Mouse (Mus musculus) CH12.LX (cell line): Measurements from ENCODE around the gene Ccl17. TPM values are rescaled to one million over a fixed set of nuclear protein-coding genes. Genes with fewer than 3 reads are reported as not detected.

Experiments used
- DNase-seq: peaks from one replicate; pipeline ENCODE4 v3.0.0-alpha.2; 2013; ENCODE audit errors: extremely low read depth
- H3K27ac ChIP-seq: 2 replicates; pipeline ENCODE4 v1.5.1; 2012; ENCODE audit warnings: low read depth, mild to moderate bottlenecking, control low read depth, moderate library complexity; ENCODE audit not compliant: insufficient read depth
- H3K27me3 ChIP-seq: replicated peaks from 2 replicates; pipeline ENCODE3; 2012; ENCODE audit warnings: inconsistent platforms
- H3K36me3 ChIP-seq, 2 experiments: replicated peaks in 1 of 2; 2 replicates each; pipeline versions ENCODE3 to v1.6.1; 2012; ENCODE audit warnings: inconsistent platforms in 1 of 2, low read length in 1 of 2, mild to moderate bottlenecking in 1 of 2, mixed read lengths in 1 of 2, moderate library complexity in 1 of 2; ENCODE audit not compliant: control insufficient read depth in 1 of 2, insufficient read depth in 1 of 2
- H3K4me1 ChIP-seq, 2 experiments: 2 replicates each; pipeline ENCODE4 v1.6.1; 2012; ENCODE audit warnings: inconsistent platforms in 1 of 2, moderate library complexity in 1 of 2; ENCODE audit not compliant: insufficient read depth in 2 of 2, control insufficient read depth in 1 of 2
- H3K4me2 ChIP-seq: 2 replicates; pipeline ENCODE4 v1.6.1; 2012; ENCODE audit warnings: low read depth, mild to moderate bottlenecking, control low read depth; ENCODE audit not compliant: poor library complexity, insufficient read depth, severe bottlenecking
- H3K4me3 ChIP-seq, 3 experiments: fragments of 150-350 bp in 1 of 3; sonication (generic) in 1 of 3; replicated peaks in 1 of 3; 2 replicates each; pipeline versions ENCODE3 to v1.5.1; 2011 to 2012; ENCODE audit warnings: low read depth in 2 of 3, low read length in 2 of 3, mild to moderate bottlenecking in 2 of 3, moderate library complexity in 2 of 3, control low read depth in 1 of 3, improper control_type of control experiment in 1 of 3, inconsistent platforms in 1 of 3, mixed read lengths in 1 of 3; ENCODE audit not compliant: poor library complexity in 1 of 3
- H3K79me2 ChIP-seq: replicated peaks from 2 replicates; pipeline ENCODE4 v1.6.1; 2012; ENCODE audit warnings: mild to moderate bottlenecking, moderate library complexity; ENCODE audit not compliant: control insufficient read depth, poor library complexity, insufficient read depth, severe bottlenecking; ENCODE audit errors: extremely low read depth
- H3K9ac ChIP-seq: 2 replicates; pipeline ENCODE4 v1.6.1; 2012; ENCODE audit warnings: low read depth, mild to moderate bottlenecking, control low read depth, moderate library complexity; ENCODE audit not compliant: insufficient read depth
- H3K9me3 ChIP-seq: replicated peaks from 2 replicates; pipeline ENCODE3; 2012; ENCODE audit warnings: low read length, inconsistent platforms, mixed read lengths
- BHLHE40 ChIP-seq: IDR thresholded peaks from 2 replicates; pipeline ENCODE4 v1.6.1; 2011; ENCODE audit warnings: mild to moderate bottlenecking, low read depth, low read length, improper control_type of control experiment
- CHD1 ChIP-seq: IDR thresholded peaks from 2 replicates; pipeline ENCODE4 v1.6.1; 2012; ENCODE audit warnings: low read depth, low read length, improper control_type of control experiment, inconsistent platforms
- CHD2 ChIP-seq: IDR thresholded peaks from 2 replicates; pipeline ENCODE4 v1.6.1; 2011; ENCODE audit warnings: low read length, improper control_type of control experiment
- CTCF ChIP-seq, 2 experiments: IDR thresholded peaks in 1 of 2; conservative IDR thresholded peaks in 1 of 2; 2 replicates each; pipeline ENCODE4 v1.5.1; 2011 to 2012; ENCODE audit warnings: low read depth in 2 of 2, low read length in 2 of 2, improper control_type of control experiment in 1 of 2, inconsistent platforms in 1 of 2, mild to moderate bottlenecking in 1 of 2, moderate library complexity in 1 of 2
- E2F4 ChIP-seq: IDR thresholded peaks from 2 replicates; pipeline ENCODE4 v1.6.1; 2011; ENCODE audit warnings: low read depth, low read length, improper control_type of control experiment; ENCODE audit not compliant: insufficient replicate concordance
- ELF1 ChIP-seq: IDR thresholded peaks from 2 replicates; pipeline ENCODE4 v1.6.1; 2014; ENCODE audit warnings: low read depth, mild to moderate bottlenecking, inconsistent platforms, low read length, improper control_type of control experiment
- EP300 ChIP-seq: IDR thresholded peaks from 2 replicates; pipeline ENCODE4 v1.6.1; 2011; ENCODE audit warnings: low read length, improper control_type of control experiment
- ETS1 ChIP-seq: conservative IDR thresholded peaks from 2 replicates; pipeline ENCODE4 v1.6.1; 2012; ENCODE audit warnings: low read depth, mild to moderate bottlenecking, inconsistent platforms, low read length, improper control_type of control experiment, moderate library complexity
- GABPA ChIP-seq: IDR thresholded peaks from 2 replicates; pipeline ENCODE4 v1.6.1; 2012; ENCODE audit warnings: low read depth, low read length, improper control_type of control experiment, inconsistent platforms; ENCODE audit not compliant: insufficient replicate concordance
- HCFC1 ChIP-seq: IDR thresholded peaks from 2 replicates; pipeline ENCODE4 v1.6.1; 2012; ENCODE audit warnings: low read depth, mild to moderate bottlenecking, inconsistent platforms, low read length, improper control_type of control experiment
- IRF4 ChIP-seq: IDR thresholded peaks from 2 replicates; pipeline ENCODE4 v1.6.1; 2014; ENCODE audit warnings: low read depth, mild to moderate bottlenecking, inconsistent platforms, low read length, improper control_type of control experiment
- JUN ChIP-seq: IDR thresholded peaks from 2 replicates; pipeline ENCODE4 v1.6.1; 2011; ENCODE audit warnings: low read depth, mild to moderate bottlenecking, low read length, improper control_type of control experiment, moderate library complexity; ENCODE audit not compliant: insufficient read depth
- JUND ChIP-seq: conservative IDR thresholded peaks from 2 replicates; pipeline ENCODE4 v1.6.1; 2011; ENCODE audit warnings: low read depth, low read length, improper control_type of control experiment
- KAT2A ChIP-seq: IDR thresholded peaks from 2 replicates; pipeline ENCODE4 v1.6.1; 2012; ENCODE audit warnings: low read length, improper control_type of control experiment, inconsistent platforms; ENCODE audit not compliant: insufficient replicate concordance
- MAFK ChIP-seq: IDR thresholded peaks from 2 replicates; pipeline ENCODE4 v1.6.1; 2011; ENCODE audit warnings: low read length, improper control_type of control experiment; ENCODE audit not compliant: insufficient replicate concordance
- MAX ChIP-seq: IDR thresholded peaks from 2 replicates; pipeline ENCODE4 v1.6.1; 2011; ENCODE audit warnings: low read length, improper control_type of control experiment
- MAZ ChIP-seq: IDR thresholded peaks from 2 replicates; pipeline ENCODE4 v1.6.1; 2012; ENCODE audit warnings: low read depth, mild to moderate bottlenecking, inconsistent platforms, low read length, improper control_type of control experiment, moderate library complexity
- MEF2A ChIP-seq: IDR thresholded peaks from 2 replicates; pipeline ENCODE4 v1.6.1; 2014; ENCODE audit warnings: low read depth, mild to moderate bottlenecking, inconsistent platforms, low read length, improper control_type of control experiment, borderline replicate concordance
- MXI1 ChIP-seq: IDR thresholded peaks from 2 replicates; pipeline ENCODE4 v1.6.1; 2011; ENCODE audit warnings: mild to moderate bottlenecking, low read depth, low read length, improper control_type of control experiment
- MYC ChIP-seq: IDR thresholded peaks from 2 replicates; pipeline ENCODE4 v1.6.1; 2011; ENCODE audit warnings: low read depth, mild to moderate bottlenecking, improper control_type of control experiment, low read length
- NELFE ChIP-seq: IDR thresholded peaks from 2 replicates; pipeline ENCODE4 v1.6.1; 2011; ENCODE audit warnings: low read depth, low read length, improper control_type of control experiment
- NRF1 ChIP-seq: IDR thresholded peaks from 2 replicates; pipeline ENCODE4 v1.6.1; 2014; ENCODE audit warnings: low read depth, mild to moderate bottlenecking, inconsistent platforms, low read length, improper control_type of control experiment, moderate library complexity
- PAX5 ChIP-seq: IDR thresholded peaks from 2 replicates; pipeline ENCODE4 v1.6.1; 2012; ENCODE audit warnings: low read length, inconsistent platforms, mixed read lengths
- POLR2A ChIP-seq: IDR thresholded peaks from 2 replicates; pipeline ENCODE4 v1.6.1; 2011; ENCODE audit warnings: low read depth, mild to moderate bottlenecking, improper control_type of control experiment, low read length
- POLR2AphosphoS2 ChIP-seq: IDR thresholded peaks from 2 replicates; pipeline ENCODE4 v1.6.1; 2011; ENCODE audit warnings: low read depth, low read length, improper control_type of control experiment
- RAD21 ChIP-seq: IDR thresholded peaks from 2 replicates; pipeline ENCODE4 v1.6.1; 2011; ENCODE audit warnings: low read depth, mild to moderate bottlenecking, low read length, improper control_type of control experiment, moderate library complexity
- RCOR1 ChIP-seq: conservative IDR thresholded peaks from 2 replicates; pipeline ENCODE4 v1.6.1; 2012; ENCODE audit warnings: low read depth, mild to moderate bottlenecking, inconsistent platforms, low read length, improper control_type of control experiment
- SIN3A ChIP-seq: IDR thresholded peaks from 2 replicates; pipeline ENCODE4 v1.6.1; 2012; ENCODE audit warnings: low read length, improper control_type of control experiment, inconsistent platforms
- SMC3 ChIP-seq: IDR thresholded peaks from 2 replicates; pipeline ENCODE4 v1.6.1; 2011; ENCODE audit warnings: low read depth, low read length, improper control_type of control experiment
- TBP ChIP-seq: conservative IDR thresholded peaks from 2 replicates; pipeline ENCODE4 v1.6.1; 2011; ENCODE audit warnings: low read depth, low read length, improper control_type of control experiment
- TCF12 ChIP-seq: IDR thresholded peaks from 2 replicates; pipeline ENCODE4 v1.6.1; 2014; ENCODE audit warnings: low read depth, mild to moderate bottlenecking, inconsistent platforms, low read length, improper control_type of control experiment
- UBTF ChIP-seq: IDR thresholded peaks from 2 replicates; pipeline ENCODE4 v1.6.1; 2012; ENCODE audit warnings: low read depth, mild to moderate bottlenecking, inconsistent platforms, low read length, improper control_type of control experiment, moderate library complexity
- USF1 ChIP-seq: IDR thresholded peaks from 2 replicates; pipeline ENCODE4 v1.6.1; 2014; ENCODE audit warnings: low read depth, mild to moderate bottlenecking, inconsistent platforms, low read length, improper control_type of control experiment
- USF2 ChIP-seq: conservative IDR thresholded peaks from 2 replicates; pipeline ENCODE4 v1.6.1; 2011; ENCODE audit warnings: low read depth, low read length, improper control_type of control experiment
- ZC3H11A ChIP-seq: IDR thresholded peaks from 2 replicates; pipeline ENCODE4 v1.6.1; 2012; ENCODE audit warnings: low read depth, mild to moderate bottlenecking, inconsistent platforms, low read length, improper control_type of control experiment
- ZKSCAN1 ChIP-seq: IDR thresholded peaks from 2 replicates; pipeline ENCODE4 v1.6.1; 2012; ENCODE audit warnings: low read depth, inconsistent platforms, low read length, improper control_type of control experiment, borderline replicate concordance
- ZMIZ1 ChIP-seq: IDR thresholded peaks from 2 replicates; pipeline ENCODE4 v1.6.1; 2012; ENCODE audit warnings: low read depth, mild to moderate bottlenecking, inconsistent platforms, low read length, improper control_type of control experiment
- ZNF384 ChIP-seq: IDR thresholded peaks from 2 replicates; pipeline ENCODE4 v1.6.1; 2012; ENCODE audit warnings: low read depth, low read length, improper control_type of control experiment, inconsistent platforms
- dilution Hi-C: fragments of 300-500 bp; cut with MboI; formaldehyde crosslinking; loops from 2 replicates; pipeline ENCODE4 v1.14.3; 2020; ENCODE audit warnings: low sequenced_read_pairs; ENCODE audit not compliant: extremely low pct_unique_long_range_greater_than_20kb, extremely low pct_ligation_motif_present
- in situ Hi-C: fragments of 300-500 bp; cut with MboI; formaldehyde crosslinking; loops from 3 replicates; pipeline ENCODE4 v1.14.3; 2019; ENCODE audit warnings: low sequenced_read_pairs, low pct_ligation_motif_present, low pct_unique_long_range_greater_than_20kb, mixed read lengths
- polyA plus RNA-seq: library from polyadenylated mRNA; unstranded; fragments of >175 nt; gene quantifications from 2 replicates; pipeline ENCODE4 v1.2.1, GENCODE M21; 2012; ENCODE audit warnings: low read depth; ENCODE audit not compliant: insufficient read length
- total RNA-seq, 2 experiments: library from RNA; depleted of rRNA; stranded (reverse); fragments of 300-350 nt in 1 of 2; fragments of >200 nt in 1 of 2; gene quantifications; 2 replicates each; pipeline ENCODE4 v1.2.3; 2012 to 2014

Gene Ccl17
- total and polyA plus RNA-seq, 3 experiments, result 1.3 to 2.6 (median 2.1) TPM

- TF ChIP-seq ZC3H11A (no peak), JUND (no peak), SIN3A (peak; percentile 78), SMC3 (no peak; the same call in 1 of the 2 replicates), MYC (no peak; the same call in 1 of the 2 replicates), ELF1 (0 out of 2 replicates have a peak, but pooled peaks have one; percentile 9), ZKSCAN1 (no peak), IRF4 (peak; percentile 57; the same call in 1 of the 2 replicates), ZNF384 (no peak), UBTF (0 out of 2 replicates have a peak, but pooled peaks have one; percentile 83), JUN (peak; percentile 24; the same call in 1 of the 2 replicates), KAT2A (no peak), TBP (peak; percentile 85; the same call in 1 of the 2 replicates), GABPA (no peak), TCF12 (peak; percentile 55), ETS1 (no peak), NELFE (peak; percentile 53; the same call in 1 of the 2 replicates), CHD1 (no peak), MAZ (peak; percentile 75), RAD21 (no peak; the same call in 1 of the 2 replicates), HCFC1 (no peak), CHD2 (peak; percentile 57; the same call in 1 of the 2 replicates), MEF2A (peak; percentile 71), MAFK (peak; percentile 67), MXI1 (peak; percentile 68), E2F4 (no peak), BHLHE40 (no peak; the same call in none of the 2 replicates), NRF1 (no peak; the same call in 1 of the 2 replicates), RCOR1 (no peak; the same call in 1 of the 2 replicates), EP300 (peak; percentile 75), POLR2AphosphoS2 (peak; percentile 94; the same call in 1 of the 2 replicates), USF2 (no peak; the same call in 1 of the 2 replicates), POLR2A (peak; percentile 63), USF1 (no peak), MAX (peak; percentile 83), ZMIZ1 (peak; percentile 25; the same call in 1 of the 2 replicates), PAX5 (no peak), CTCF (conservative IDR thresholded peaks at IDR 0.05 in 1 of 2, IDR thresholded peaks at IDR 0.05 in 1 of 2; ENCODE audit: low read depth in 2 of 2, low read length in 2 of 2) (no peak)
- Histone ChIP-seq H3K9ac (peak overlapping the region; percentile 97), H3K79me2 (peaks cover 2% of the 10 kb centered on the region; the same call in 1 of the 2 replicates), H3K27ac (peak overlapping the region; percentile 97), H3K4me2 (peak overlapping the region; percentile 80), H3K27me3 (no peaks in the 10 kb centered on the region), H3K9me3 (no peaks in the 10 kb centered on the region), H3K4me1 (peaks cover 23 to 67% of the 10 kb centered on the region in 2 experiments), H3K4me3 (peak overlapping the region; percentile 41 to 78 (median 72)), H3K36me3 (peaks cover 0 to 24% of the 10 kb centered on the region in 2 experiments)
- peak; percentile 94 for DNase-seq
- in situ Hi-C loops, result no loop called here
- dilution Hi-C loops, result no loop called here
Observed at GRCm38 (mm10) chr8:94778895-94779533, 31.2 kb upstream of the Ccl17 start.
